Mouse (Mus musculus) kidney, postnatal 0 days (tissue): ENCODE data around the gene Hmgb1. TPM values are rescaled to one million over a fixed set of nuclear protein-coding genes. Genes with fewer than 3 reads are reported as not detected.

Experiments used
- ATAC-seq: fragments of 200-750 bp; cut with Nextera tagmentation; replicated peaks from 2 replicates; pipeline ENCODE4 v1.8.0; 2017; ENCODE audit warnings: low read depth, moderate number of reproducible peaks, moderate TSS enrichment, moderate library complexity; ENCODE audit not compliant: low FRiP score
- DNase-seq: peaks from one replicate; pipeline ENCODE4 v3.0.0-alpha.2; 2016; ENCODE audit warnings: low spot score
- H3K27ac ChIP-seq: fragments of 300-500 bp; sonication (generic); 2 replicates; pipeline ENCODE4 v1.5.1; 2014; ENCODE audit warnings: mild to moderate bottlenecking
- H3K27me3 ChIP-seq: fragments of 300-500 bp; sonication (generic); 2 replicates; pipeline ENCODE4 v1.6.1; 2014; ENCODE audit warnings: low read length, mixed read lengths; ENCODE audit not compliant: insufficient read depth
- H3K36me3 ChIP-seq: fragments of 300-500 bp; sonication (generic); 2 replicates; pipeline ENCODE4 v1.6.1; 2014; ENCODE audit warnings: low read length, mixed read lengths; ENCODE audit not compliant: insufficient read depth
- H3K4me1 ChIP-seq: fragments of 300-500 bp; sonication (generic); replicated peaks from 2 replicates; pipeline ENCODE4 v1.6.1; 2014; ENCODE audit warnings: antibody characterized with exemption, low read length, mixed read lengths; ENCODE audit not compliant: insufficient read depth
- H3K4me2 ChIP-seq: fragments of 300-500 bp; sonication (generic); 2 replicates; pipeline ENCODE4 v1.6.1; 2014; ENCODE audit warnings: mild to moderate bottlenecking, low read length, moderate library complexity, mixed read lengths
- H3K4me3 ChIP-seq: fragments of 300-500 bp; sonication (generic); replicated peaks from 2 replicates; pipeline ENCODE4 v1.5.1; 2014; ENCODE audit warnings: low read depth, low read length
- H3K9ac ChIP-seq: fragments of 300-500 bp; sonication (generic); 2 replicates; pipeline ENCODE4 v1.6.1; 2014; ENCODE audit warnings: low read depth, low read length
- H3K9me3 ChIP-seq: fragments of 300-500 bp; sonication (generic); replicated peaks from 2 replicates; pipeline ENCODE4 v1.6.1; 2016; ENCODE audit warnings: low read length, inconsistent platforms, mixed read lengths
- CTCF ChIP-seq: IDR thresholded peaks from 2 replicates; pipeline ENCODE4 v1.5.1; 2016; ENCODE audit warnings: antibody characterized with exemption, low read depth, mild to moderate bottlenecking, moderate library complexity
- WGBS: fragments of 180-500 bp; shearing (Covaris S2); extraction: QIAGEN DNeasy Blood & Tissue Kit; methylation state at CpG from one replicate; pipeline ENCODE4 v1.1.7; 2014; 5-methylcytosine and 5-hydroxymethylcytosine counted together
- polyA plus RNA-seq: library from polyadenylated mRNA; unstranded; fragments of >200 nt; fragmentation: Nextera tagmentation; extraction: Ambion mirVana; gene quantifications from 2 replicates; pipeline ENCODE4 v1.2.1, GENCODE M21; 2015

Hmgb1 gene
- polyA plus RNA-seq, 1 experiment from 2014 or later = 1,196 TPM

GRCm38 (mm10) chr5:149051571-149052420, 132.5 kb downstream of the Hmgb1 start:
- WGBS = under 1% methylated on average over 78 of the region's 120 CpGs
- TF ChIP-seq CTCF = no peak
- H3K9ac ChIP-seq = peak overlapping the region; percentile 99
- no peaks in the 10 kb centered on the region for H3K9me3 ChIP-seq
- ATAC-seq (peak; percentile 34), DNase-seq (peak; percentile 90)
- peaks cover 2% of the 10 kb centered on the region; the same call in 1 of the 2 replicates for H3K36me3 ChIP-seq
- H3K4me2 ChIP-seq = peak overlapping the region; percentile 67
- H3K4me3 ChIP-seq = peak overlapping the region; percentile 85
- peak overlapping the region; percentile 100 for H3K27ac ChIP-seq
- H3K4me1 ChIP-seq = no peaks in the 10 kb centered on the region
- H3K27me3 ChIP-seq = no peaks in the 10 kb centered on the region

- peak overlapping the region; percentile 85 for H3K4me3 ChIP-seq
- peaks cover 6% of the 10 kb centered on the region for H3K36me3 ChIP-seq
- DNase-seq = peak; percentile 76
- under 1% methylated on average over 27 of the region's 27 CpGs for WGBS
- H3K9ac ChIP-seq = peak overlapping the region; percentile 99
- no peak for TF ChIP-seq CTCF
- H3K4me2 ChIP-seq = peak overlapping the region; percentile 67
- ATAC-seq = no peak
- H3K4me1 ChIP-seq = no peaks in the 10 kb centered on the region
- peak overlapping the region; percentile 100 for H3K27ac ChIP-seq
- H3K9me3 ChIP-seq = no peaks in the 10 kb centered on the region
- no peaks in the 10 kb centered on the region for H3K27me3 ChIP-seq
Measured at GRCm38 (mm10) chr5:149051194-149051570, 133.1 kb downstream of the Hmgb1 start.

- Histone ChIP-seq H3K9ac (peak overlapping the region; percentile 99), H3K4me2 (peak overlapping the region; percentile 67), H3K27me3 (no peaks in the 10 kb centered on the region), H3K36me3 (peaks cover 9% of the 10 kb centered on the region), H3K27ac (peak overlapping the region; percentile 100), H3K4me1 (no peaks in the 10 kb centered on the region), H3K9me3 (no peaks in the 10 kb centered on the region), H3K4me3 (peak overlapping the region; percentile 85)
- WGBS = 9% methylated on average over 10 of the region's 10 CpGs
- DNase-seq (peak; percentile 40), ATAC-seq (no peak)
- no peak for TF ChIP-seq CTCF
Measured at GRCm38 (mm10) chr5:149050588-149051160, 133.6 kb downstream of the Hmgb1 start.

GRCm38 (mm10) chr5:149049435-149049834, 134.9 kb downstream of the Hmgb1 start:
- DNase-seq (no peak), ATAC-seq (no peak)
- no peaks in the 10 kb centered on the region for H3K4me1 ChIP-seq
- 61% methylated on average over 3 of the region's 3 CpGs for WGBS
- H3K4me2 ChIP-seq = peak overlapping the region; percentile 14; the same call in 1 of the 2 replicates
- no peak overlapping the region for H3K27ac ChIP-seq
- H3K9me3 ChIP-seq = no peaks in the 10 kb centered on the region
- TF ChIP-seq CTCF = no peak
- H3K9ac ChIP-seq = no peak overlapping the region
- H3K4me3 ChIP-seq = no peak overlapping the region
- no peaks in the 10 kb centered on the region for H3K27me3 ChIP-seq
- peaks cover 12% of the 10 kb centered on the region for H3K36me3 ChIP-seq

GRCm38 (mm10) chr5:149048961-149049360, 135.3 kb downstream of the Hmgb1 start:
- Histone ChIP-seq H3K27ac (no peak overlapping the region), H3K4me3 (no peak overlapping the region), H3K9ac (no peak overlapping the region), H3K4me2 (no peak overlapping the region), H3K36me3 (peaks cover 12% of the 10 kb centered on the region), H3K27me3 (no peaks in the 10 kb centered on the region), H3K9me3 (no peaks in the 10 kb centered on the region), H3K4me1 (no peaks in the 10 kb centered on the region)
- WGBS = 89% methylated on average over 1 of the region's 1 CpGs
- ATAC-seq (no peak), DNase-seq (peak; percentile 69)
- TF ChIP-seq CTCF = peak; percentile 62

- no peaks in the 10 kb centered on the region for H3K27me3 ChIP-seq
- 85% methylated on average over 9 of the region's 9 CpGs for WGBS
- H3K4me3 ChIP-seq = no peak overlapping the region
- no peak for TF ChIP-seq CTCF
- no peak overlapping the region for H3K27ac ChIP-seq
- no peaks in the 10 kb centered on the region for H3K9me3 ChIP-seq
- H3K4me2 ChIP-seq = no peak overlapping the region
- H3K36me3 ChIP-seq = peaks cover 12% of the 10 kb centered on the region
- DNase-seq (no peak), ATAC-seq (no peak)
- no peaks in the 10 kb centered on the region for H3K4me1 ChIP-seq
- H3K9ac ChIP-seq = no peak overlapping the region
Measured at GRCm38 (mm10) chr5:149046650-149047049, 137.6 kb downstream of the Hmgb1 start.
